Mouse (Mus musculus): ENCODE data around the gene Adh1.

Gene Adh1

DNA sequence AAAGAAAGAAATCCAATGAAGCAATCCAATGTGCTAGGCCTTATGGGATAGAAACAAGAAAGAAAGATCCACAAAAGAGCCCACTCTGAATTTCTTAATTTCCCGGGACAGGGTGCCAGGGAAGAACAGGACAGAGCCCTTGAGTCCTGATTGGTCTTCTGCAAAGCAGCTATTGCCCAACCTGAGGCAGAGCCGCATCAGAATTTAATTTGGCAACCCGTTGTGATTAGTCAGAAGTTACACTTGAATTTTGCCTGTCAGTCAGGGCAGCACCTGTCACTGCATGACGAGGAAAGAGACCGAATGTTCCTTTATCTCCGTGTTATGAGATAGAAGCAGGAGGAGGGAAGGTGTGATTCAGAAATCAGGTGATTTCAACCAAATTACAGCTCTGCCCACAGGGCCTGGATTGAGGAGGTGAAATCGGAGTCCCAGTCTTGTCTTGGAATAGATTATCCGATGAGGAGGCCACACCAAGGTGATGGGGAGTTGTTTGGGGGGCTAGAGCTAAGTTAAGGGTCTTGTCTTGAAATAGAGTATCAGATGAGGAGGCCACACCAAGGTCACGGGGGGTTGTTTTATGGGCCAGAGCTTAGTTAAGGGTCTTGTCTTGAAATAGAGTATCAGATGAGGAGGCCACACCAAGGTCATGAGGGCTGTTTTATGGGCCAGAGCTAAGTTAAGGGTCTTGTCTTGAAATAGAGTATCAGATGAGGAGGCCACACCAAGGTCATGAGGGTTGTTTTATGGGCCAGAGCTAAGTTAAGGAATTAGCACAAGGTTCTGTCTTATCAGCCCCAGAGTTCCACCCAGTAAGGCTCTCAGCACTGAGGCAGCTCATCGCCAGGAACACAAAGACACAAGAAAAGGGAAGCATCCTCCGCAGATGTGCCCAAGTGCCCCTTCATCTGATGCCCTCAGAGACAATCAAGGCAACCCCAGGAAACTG is at the start of gene Adh1:
TSS of gene Adh1 (plus strand) at position 271 of the 949 bp plus-strand sequence.
- DNase-seq (ENCODE audit: low read depth, low spot score): no peak

- DNase-seq (ENCODE audit: low read depth, low spot score): no peak
Measured at GRCm38 (mm10) chr3:138212431-138212951, 48.3 kb upstream of the Adh1 start.

DNA sequence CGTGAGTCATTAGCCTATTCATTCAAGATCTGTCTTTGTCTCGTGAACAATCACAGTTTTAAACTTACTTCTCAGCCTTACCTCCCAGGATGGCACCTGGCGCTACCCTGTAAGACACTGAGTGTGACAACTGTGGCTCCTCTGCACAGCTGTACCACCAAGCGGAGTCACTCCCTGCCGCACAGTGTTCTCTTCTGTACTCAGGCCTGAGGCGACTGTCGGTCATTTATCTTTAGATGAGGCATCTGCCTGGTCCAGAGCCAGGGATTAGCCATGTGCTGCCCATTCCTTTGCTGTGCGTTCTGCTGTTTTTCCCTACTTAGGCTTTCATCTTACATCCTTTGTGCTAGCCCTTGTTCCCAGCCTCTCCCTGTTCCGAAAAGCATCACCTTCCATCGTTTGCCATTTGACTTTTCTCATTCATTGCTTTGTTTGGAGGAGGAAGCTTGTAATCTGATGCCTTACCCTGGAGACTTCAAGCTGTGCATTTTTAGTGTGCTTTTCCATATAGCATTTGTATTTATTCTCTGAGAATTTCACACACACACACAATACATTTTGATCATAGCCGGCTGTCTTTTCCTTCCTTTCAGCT is 45.3 kb upstream of the Adh1 start:
- DNase-seq (ENCODE audit: low read depth, low spot score): peak; percentile 13

- no peak for DNase-seq (ENCODE audit: low read depth, low spot score)
Measured at GRCm38 (mm10) chr3:138216091-138216490, 44.7 kb upstream of the Adh1 start.

DNA sequence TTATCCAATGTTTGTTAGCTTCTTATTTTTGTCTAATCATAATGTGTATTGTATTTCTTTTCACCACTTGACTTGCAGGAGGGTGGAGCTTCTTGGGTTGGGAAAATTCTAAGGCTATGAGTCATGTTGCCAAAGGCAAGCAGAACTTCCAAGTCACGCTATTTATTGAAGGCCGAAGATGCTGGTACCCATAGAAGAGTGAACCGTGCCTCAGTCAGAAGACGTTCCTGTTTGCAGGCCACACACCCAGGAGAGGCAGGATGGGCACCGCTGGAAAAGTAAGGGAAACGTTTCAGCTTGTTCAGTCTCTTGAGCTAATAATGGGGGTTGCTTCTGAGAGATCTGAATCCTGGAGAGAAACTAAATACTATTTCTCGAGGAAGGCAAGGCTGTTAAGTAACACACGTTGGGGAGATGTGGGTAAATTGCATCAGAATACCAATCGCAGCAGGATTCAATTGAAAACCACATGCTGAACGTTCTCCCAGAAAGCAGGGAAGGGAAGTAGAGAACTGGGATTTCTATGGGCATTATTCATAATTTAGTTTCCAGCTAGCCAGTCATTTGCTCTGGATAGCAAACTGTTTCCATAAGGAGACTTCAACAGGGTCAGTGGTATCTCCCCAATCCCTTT is 43.0 kb upstream of the Adh1 start, which contains the start of gene Adh7:
TSS of gene Adh7 (plus strand) at position 130 of the 634 bp plus-strand sequence.
- no peak for DNase-seq (ENCODE audit: low read depth, low spot score)

GRCm38 (mm10) chr3:138221116-138221515 is 39.7 kb upstream of the Adh1 start:
- no peak for DNase-seq (ENCODE audit: low read depth, low spot score)

- no peak for DNase-seq (ENCODE audit: low read depth, low spot score)
Measured at GRCm38 (mm10) chr3:138222511-138222910, 38.3 kb upstream of the Adh1 start.

DNA sequence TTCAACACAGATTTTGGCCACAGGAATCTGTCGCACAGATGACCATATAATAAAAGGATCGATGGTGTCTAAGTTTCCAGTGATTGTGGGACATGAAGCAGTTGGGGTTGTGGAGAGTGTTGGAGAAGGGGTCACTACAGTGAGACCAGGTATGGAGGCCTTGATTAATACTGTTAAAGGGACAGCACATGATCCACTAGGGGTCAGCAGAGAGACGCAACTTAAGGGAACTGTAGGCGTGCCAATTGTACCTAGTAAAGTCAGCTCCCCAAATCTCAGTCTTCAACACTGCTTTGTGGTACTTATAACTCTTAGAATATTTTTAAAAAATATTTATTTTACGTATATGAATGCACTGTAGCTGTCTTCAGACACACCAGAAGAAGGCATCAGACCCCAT is 37.8 kb upstream of the Adh1 start:
- peak; percentile 65 for DNase-seq (ENCODE audit: low read depth, low spot score)

GRCm38 (mm10) chr3:138224363-138224954 is 36.3 kb upstream of the Adh1 start:
- no peak for DNase-seq (ENCODE audit: low read depth, low spot score)

GRCm38 (mm10) chr3:138225331-138225730 is 35.5 kb upstream of the Adh1 start:
- no peak for DNase-seq (ENCODE audit: low read depth, low spot score)

DNA sequence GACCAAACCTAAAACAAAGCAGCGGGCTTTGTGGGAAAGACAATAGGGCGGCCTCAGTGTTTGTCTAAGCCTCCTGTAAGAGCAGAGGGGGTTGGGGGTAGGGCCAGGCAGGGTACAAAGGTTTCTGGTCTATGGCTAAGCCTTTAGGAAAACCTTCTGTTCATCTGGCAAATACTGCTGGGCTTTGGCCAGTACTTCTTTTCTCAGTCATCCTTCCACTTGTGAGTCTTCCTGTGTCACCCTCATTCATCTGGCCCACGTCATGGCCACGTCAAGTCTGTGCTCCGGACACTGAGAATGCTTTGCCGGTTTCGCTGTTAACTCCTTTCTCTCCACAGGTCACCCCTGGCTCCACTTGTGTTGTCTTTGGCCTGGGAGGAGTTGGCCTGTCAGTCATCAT is 34.9 kb upstream of the Adh1 start:
- DNase-seq (ENCODE audit: low read depth, low spot score): no peak

DNA sequence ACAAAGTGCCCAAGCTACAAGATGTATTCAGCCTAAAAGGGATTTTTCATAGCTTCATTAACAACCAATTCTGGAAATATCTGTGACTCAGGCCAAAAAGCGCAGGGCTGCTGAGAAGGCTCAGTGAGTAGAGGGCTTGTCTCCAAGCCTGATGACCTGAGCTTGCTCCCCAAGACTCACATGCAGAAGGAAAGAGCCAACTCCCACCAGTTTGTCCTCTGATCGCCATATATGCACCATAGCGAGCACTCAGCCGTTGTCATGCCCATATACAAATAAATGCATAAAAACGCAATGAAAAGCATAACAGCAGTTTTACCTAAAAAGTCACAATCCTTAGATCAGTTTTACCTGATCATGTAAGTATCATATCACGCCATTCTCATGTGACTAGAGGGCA is 34.3 kb upstream of the Adh1 start:
- no peak for DNase-seq (ENCODE audit: low read depth, low spot score)

GRCm38 (mm10) chr3:138227082-138227481 is 33.7 kb upstream of the Adh1 start:
- DNase-seq (ENCODE audit: low read depth, low spot score): no peak

GRCm38 (mm10) chr3:138227782-138228181 is 33.0 kb upstream of the Adh1 start:
- DNase-seq (ENCODE audit: low read depth, low spot score): no peak

GRCm38 (mm10) chr3:138229448-138229847 is 31.3 kb upstream of the Adh1 start:
- DNase-seq (ENCODE audit: low read depth, low spot score): no peak

- DNase-seq (ENCODE audit: low read depth, low spot score): no peak
Measured at GRCm38 (mm10) chr3:138230266-138230665, 30.5 kb upstream of the Adh1 start.

GRCm38 (mm10) chr3:138231531-138231930 is 29.3 kb upstream of the Adh1 start:
- DNase-seq (ENCODE audit: low read depth, low spot score): no peak

DNA sequence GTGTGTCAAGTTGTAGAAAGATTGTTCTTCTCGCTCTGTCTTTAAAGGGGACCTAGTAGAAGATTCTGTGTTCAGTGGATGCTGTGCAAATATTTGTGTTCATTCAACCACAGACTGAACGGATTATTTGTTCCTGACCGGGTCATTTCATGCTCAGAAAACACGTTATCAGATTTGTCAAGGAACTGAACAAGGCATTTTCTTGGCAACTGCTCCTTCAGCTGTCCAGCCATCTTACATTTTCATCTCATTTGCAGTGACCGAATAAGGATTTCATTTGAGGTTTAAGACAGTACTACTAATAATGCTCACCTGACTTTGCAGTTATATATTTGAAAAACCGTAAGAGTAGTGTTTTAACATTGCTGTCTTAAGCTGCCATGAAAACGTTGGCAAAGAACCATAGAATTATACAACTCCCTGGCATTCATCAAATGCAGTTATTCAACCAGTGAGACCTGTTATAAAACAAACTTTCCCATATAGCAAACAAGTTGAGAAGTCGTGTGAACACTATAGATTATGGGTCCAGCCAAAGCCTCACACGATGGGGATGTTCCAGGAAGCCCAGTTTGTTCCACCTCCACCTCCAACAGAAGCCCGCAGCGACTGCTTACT is 24.1 kb upstream of the Adh1 start:
- DNase-seq (ENCODE audit: low read depth, low spot score): no peak

DNA sequence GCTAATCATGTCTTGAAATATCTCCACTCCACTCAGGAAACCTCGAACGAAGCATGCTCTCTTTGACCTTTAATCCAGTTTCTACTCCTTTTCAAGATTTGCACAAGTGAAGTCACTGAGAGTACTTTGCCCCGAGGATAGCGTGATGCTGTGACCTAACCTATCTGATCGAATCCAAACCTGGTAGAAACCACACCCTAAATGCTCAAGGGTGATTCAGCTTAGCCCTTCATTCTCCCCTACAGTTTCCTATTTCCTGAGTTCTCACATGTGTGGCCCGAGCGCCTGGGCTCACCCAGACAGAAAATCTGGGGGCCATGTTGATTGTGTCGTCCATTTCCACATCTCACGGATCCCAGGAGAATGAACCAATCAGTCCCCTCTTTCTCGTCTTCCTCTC is 22.7 kb upstream of the Adh1 start:
- DNase-seq (ENCODE audit: low read depth, low spot score): no peak

DNA sequence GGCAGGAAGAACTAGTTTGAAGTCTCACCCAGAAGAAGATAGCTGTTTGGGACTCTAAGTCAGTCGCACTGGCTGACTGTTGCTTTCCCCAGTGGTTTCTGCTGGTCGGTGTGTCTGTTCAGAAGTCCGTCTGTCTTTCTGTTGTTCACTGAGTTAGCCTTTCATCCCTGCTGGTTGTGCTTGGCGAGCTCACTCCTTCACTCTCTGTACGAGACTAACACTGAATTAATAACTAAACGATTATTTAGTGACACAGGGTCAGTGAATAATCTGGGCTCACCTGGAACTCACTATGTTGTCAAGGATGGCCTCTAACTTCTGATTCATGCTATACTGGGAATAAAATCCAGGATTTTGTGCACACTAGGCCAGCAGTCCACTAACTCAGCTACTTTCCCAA is 21.3 kb upstream of the Adh1 start:
- DNase-seq (ENCODE audit: low read depth, low spot score): no peak

GRCm38 (mm10) chr3:138240411-138240810 is 20.4 kb upstream of the Adh1 start:
- DNase-seq (ENCODE audit: low read depth, low spot score): peak; percentile 16
